Mouse (Mus musculus): ENCODE measurements at regions not wholly inside any gene's neighbourhood (a gene's known extent, or its start where the extent isn't known, plus 50 kb on each side); places are given as distances from the start of the nearest gene placed in this dataset.
"Not testable (repeated sequence)": the region's sequence is repeated elsewhere in the genome, so short reads cannot be mapped to it uniquely, and the experiment has no call there.

DNA sequence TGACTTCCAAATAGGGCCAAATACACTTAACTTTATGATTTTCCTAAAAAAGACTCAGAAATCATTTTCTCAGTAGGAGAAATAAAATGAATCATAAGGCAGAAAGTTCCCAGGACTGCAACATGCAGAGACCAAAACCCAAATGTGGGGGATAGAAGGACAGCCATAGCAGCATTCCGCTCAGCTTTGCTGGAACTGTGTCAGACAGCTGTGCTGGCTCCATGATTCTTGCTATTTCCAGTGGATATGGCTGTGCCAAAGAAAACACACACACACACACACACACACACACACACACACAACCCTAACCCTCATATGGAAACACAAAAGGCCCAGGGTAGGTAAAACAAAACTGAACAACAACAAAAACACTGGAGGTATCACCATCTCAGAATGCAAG lies 78.6 kb upstream of the Tgm3 start:
- 81% methylated on average over 1 of the region's 1 CpGs for WGBS
- Histone ChIP-seq H3K9me3 (ENCODE audit: control insufficient read depth, low read length) (no peaks in the 10 kb centered on the region), H3K27me3 (ENCODE audit: control insufficient read depth, insufficient read depth, low read depth, low read length) (no peaks in the 10 kb centered on the region), H3K9ac (ENCODE audit: low read length) (no peak overlapping the region), H3K4me3 (ENCODE audit: low read length) (no peak overlapping the region), H3K27ac (ENCODE audit: low read length) (no peak overlapping the region), H3K4me2 (ENCODE audit: low read depth, low read length) (no peak overlapping the region), H3K4me1 (replicated peaks; ENCODE audit: control insufficient read depth, insufficient read depth, low read length) (no peaks in the 10 kb centered on the region), H3K36me3 (ENCODE audit: control insufficient read depth, insufficient read depth, low read length) (no peaks in the 10 kb centered on the region)
- ATAC-seq (ENCODE audit: low read depth) = no peak

DNA sequence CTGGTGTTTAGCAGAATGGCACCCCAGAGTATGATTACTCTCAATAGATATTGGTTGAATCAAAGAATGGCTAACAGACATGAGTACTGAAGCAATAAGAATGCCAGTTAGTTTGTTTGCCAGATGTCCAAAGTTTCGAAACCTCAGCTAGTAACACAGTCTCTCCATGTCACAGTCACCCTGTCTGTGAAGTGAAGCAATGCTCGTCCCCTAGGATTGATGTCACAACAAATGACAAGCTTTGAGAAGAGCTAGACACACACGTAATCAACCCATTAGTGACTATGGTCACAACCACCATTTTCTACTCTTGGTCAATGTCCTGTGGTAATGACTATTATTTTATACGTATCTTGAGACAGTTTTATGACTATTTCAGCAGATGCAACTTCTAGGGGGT lies 69.3 kb upstream of the Tgm3 start:
- no peaks in the 10 kb centered on the region for H3K9me3 ChIP-seq (ENCODE audit: control insufficient read depth, low read length)
- peak; percentile 78 for ATAC-seq (ENCODE audit: low read depth)
- H3K27ac ChIP-seq (ENCODE audit: low read length) = no peak overlapping the region
- H3K27me3 ChIP-seq (ENCODE audit: control insufficient read depth, insufficient read depth, low read depth, low read length) = no peaks in the 10 kb centered on the region
- no peak overlapping the region for H3K9ac ChIP-seq (ENCODE audit: low read length)
- H3K4me3 ChIP-seq (ENCODE audit: low read length) = no peak overlapping the region
- no peaks in the 10 kb centered on the region for H3K36me3 ChIP-seq (ENCODE audit: control insufficient read depth, insufficient read depth, low read length)
- no peak overlapping the region for H3K4me2 ChIP-seq (ENCODE audit: low read depth, low read length)
- WGBS = 62% methylated on average over 4 of the region's 4 CpGs
- no peaks in the 10 kb centered on the region for H3K4me1 ChIP-seq (replicated peaks; ENCODE audit: control insufficient read depth, insufficient read depth, low read length)

DNA sequence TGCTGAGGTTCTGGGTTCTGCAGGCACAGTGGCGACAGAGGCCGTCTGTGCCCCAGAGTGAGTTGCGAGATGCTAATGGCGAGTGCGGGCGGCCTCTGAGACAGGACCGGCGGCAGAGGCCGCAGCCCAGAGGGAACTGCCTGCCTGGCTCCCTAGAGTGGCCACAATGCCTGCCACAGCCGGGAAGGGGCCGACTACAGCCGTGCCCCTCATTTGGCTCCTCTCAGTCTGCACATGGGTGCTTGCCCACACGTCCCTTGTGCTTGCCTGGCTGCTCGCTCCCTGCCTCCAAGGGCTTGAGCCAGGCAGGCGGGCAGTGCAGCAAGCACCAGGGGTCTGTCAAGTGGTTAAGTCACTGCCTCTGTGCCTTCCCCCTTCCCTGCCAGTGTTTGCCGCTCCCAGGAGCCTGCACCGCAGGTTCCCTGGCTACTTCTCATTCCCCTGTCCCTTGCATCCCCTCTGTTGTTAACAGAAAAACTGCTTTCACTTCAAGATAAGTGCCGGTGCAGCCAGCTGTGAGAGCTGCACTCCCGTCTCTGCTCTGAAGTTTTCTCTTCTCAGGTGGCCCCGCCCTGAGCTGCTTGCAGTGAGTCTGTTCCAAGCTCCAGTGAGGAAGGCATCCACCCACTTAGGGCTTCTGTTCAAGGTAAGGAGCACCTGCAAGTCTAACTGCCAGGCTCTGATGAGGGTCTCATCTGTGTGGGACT lies 64.1 kb upstream of the Tgm3 start:
- peak overlapping the region; percentile 53 for H3K4me2 ChIP-seq (ENCODE audit: low read depth, low read length)
- H3K9me3 ChIP-seq (ENCODE audit: control insufficient read depth, low read length) = no peaks in the 10 kb centered on the region
- no peaks in the 10 kb centered on the region for H3K36me3 ChIP-seq (ENCODE audit: control insufficient read depth, insufficient read depth, low read length)
- peak overlapping the region; percentile 52 for H3K9ac ChIP-seq (ENCODE audit: low read length)
- ATAC-seq (ENCODE audit: low read depth) = peak; percentile 78
- H3K4me3 ChIP-seq (ENCODE audit: low read length) = peak overlapping the region; percentile 32
- peak overlapping the region; percentile 25; the same call in 1 of the 2 replicates for H3K27ac ChIP-seq (ENCODE audit: low read length)
- H3K27me3 ChIP-seq (ENCODE audit: control insufficient read depth, insufficient read depth, low read depth, low read length) = no peaks in the 10 kb centered on the region
- 40% methylated on average over 20 of the region's 20 CpGs for WGBS
- H3K4me1 ChIP-seq (replicated peaks; ENCODE audit: control insufficient read depth, insufficient read depth, low read length) = no peaks in the 10 kb centered on the region

DNA sequence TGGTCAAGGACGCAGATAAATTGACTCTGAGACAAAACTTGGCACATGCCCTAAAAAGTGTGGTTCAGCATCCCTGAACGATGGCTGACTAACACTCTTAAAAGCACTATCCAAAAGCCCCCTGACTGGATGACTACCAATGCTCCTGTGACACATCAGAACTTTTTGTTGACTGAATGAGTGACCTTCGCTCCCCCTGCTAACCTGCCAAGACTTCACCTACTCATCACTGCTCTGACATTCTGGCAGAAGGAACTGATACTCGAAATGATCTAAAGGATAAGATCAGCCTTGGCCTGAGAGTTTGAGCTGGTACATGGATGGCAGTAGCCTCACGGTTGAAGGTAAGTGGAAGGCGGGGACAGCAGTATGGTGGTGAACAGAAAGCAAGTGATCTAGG lies 62.4 kb upstream of the Tgm3 start:
- not testable (repeated sequence) for H3K4me2 ChIP-seq (ENCODE audit: low read depth, low read length); ATAC-seq (ENCODE audit: low read depth); H3K27ac ChIP-seq (ENCODE audit: low read length); H3K4me1 ChIP-seq (replicated peaks; ENCODE audit: control insufficient read depth, insufficient read depth, low read length); H3K36me3 ChIP-seq (ENCODE audit: control insufficient read depth, insufficient read depth, low read length); H3K27me3 ChIP-seq (ENCODE audit: control insufficient read depth, insufficient read depth, low read depth, low read length); H3K4me3 ChIP-seq (ENCODE audit: low read length); H3K9me3 ChIP-seq (ENCODE audit: control insufficient read depth, low read length); H3K9ac ChIP-seq (ENCODE audit: low read length)
- WGBS = 69% methylated on average over 6 of the region's 6 CpGs

DNA sequence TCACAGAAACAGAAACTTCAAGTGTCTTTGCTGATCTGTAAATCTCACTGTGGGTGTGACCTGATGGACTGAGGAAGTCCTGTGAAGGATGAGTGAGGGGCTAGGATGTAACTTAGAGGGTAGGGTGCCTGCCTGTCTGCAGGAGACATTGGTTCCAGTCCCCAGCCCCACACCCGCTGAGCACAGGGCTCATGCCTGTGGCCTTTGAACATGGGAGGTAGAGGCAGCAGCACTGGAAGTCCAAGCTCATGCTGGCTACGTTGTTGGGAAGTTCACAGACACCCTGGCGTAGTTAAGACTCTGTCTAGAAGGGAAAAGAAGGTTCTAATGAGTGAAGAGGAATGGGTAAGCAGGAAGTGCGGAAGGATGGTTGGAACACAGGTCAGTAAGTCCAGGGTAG lies 59.7 kb upstream of the Tgm3 start:
- H3K27me3 ChIP-seq (ENCODE audit: control insufficient read depth, insufficient read depth, low read depth, low read length) = no peaks in the 10 kb centered on the region
- H3K4me2 ChIP-seq (ENCODE audit: low read depth, low read length) = no peak overlapping the region
- ATAC-seq (ENCODE audit: low read depth) = no peak
- no peak overlapping the region for H3K27ac ChIP-seq (ENCODE audit: low read length)
- no peak overlapping the region for H3K4me3 ChIP-seq (ENCODE audit: low read length)
- no peaks in the 10 kb centered on the region for H3K9me3 ChIP-seq (ENCODE audit: control insufficient read depth, low read length)
- no peak overlapping the region for H3K9ac ChIP-seq (ENCODE audit: low read length)
- no peaks in the 10 kb centered on the region for H3K36me3 ChIP-seq (ENCODE audit: control insufficient read depth, insufficient read depth, low read length)
- 83% methylated on average over 4 of the region's 4 CpGs for WGBS
- no peaks in the 10 kb centered on the region for H3K4me1 ChIP-seq (replicated peaks; ENCODE audit: control insufficient read depth, insufficient read depth, low read length)

DNA sequence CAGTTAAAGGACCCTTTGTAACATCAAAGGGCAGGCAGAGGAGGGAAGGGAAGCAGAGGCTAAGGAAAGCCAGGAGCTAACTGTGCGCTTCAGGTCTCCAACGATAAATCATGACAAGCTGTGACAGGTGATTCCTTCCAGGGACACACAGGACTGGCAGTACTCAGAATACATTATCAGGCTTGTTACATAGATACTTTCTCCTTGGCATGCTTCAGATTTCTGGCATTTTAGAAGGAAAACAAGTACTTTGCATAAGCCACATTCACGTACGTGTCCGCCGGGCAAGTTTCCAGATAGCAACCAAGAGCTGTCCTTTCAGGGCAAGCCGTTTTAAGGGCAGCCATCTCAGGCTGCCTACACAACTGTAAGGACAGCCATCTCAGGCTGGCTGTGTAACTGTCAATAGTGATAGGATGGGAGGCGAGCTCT lies 56.9 kb upstream of the Tgm3 start:
- Histone ChIP-seq H3K27me3 (ENCODE audit: control insufficient read depth, insufficient read depth, low read depth, low read length) (no peaks in the 10 kb centered on the region), H3K4me2 (ENCODE audit: low read depth, low read length) (no peak overlapping the region), H3K9ac (ENCODE audit: low read length) (no peak overlapping the region), H3K4me1 (replicated peaks; ENCODE audit: control insufficient read depth, insufficient read depth, low read length) (no peaks in the 10 kb centered on the region), H3K36me3 (ENCODE audit: control insufficient read depth, insufficient read depth, low read length) (no peaks in the 10 kb centered on the region), H3K9me3 (ENCODE audit: control insufficient read depth, low read length) (no peaks in the 10 kb centered on the region), H3K4me3 (ENCODE audit: low read length) (no peak overlapping the region), H3K27ac (ENCODE audit: low read length) (no peak overlapping the region)
- 42% methylated on average over 8 of the region's 8 CpGs for WGBS
- no peak for ATAC-seq (ENCODE audit: low read depth)

DNA sequence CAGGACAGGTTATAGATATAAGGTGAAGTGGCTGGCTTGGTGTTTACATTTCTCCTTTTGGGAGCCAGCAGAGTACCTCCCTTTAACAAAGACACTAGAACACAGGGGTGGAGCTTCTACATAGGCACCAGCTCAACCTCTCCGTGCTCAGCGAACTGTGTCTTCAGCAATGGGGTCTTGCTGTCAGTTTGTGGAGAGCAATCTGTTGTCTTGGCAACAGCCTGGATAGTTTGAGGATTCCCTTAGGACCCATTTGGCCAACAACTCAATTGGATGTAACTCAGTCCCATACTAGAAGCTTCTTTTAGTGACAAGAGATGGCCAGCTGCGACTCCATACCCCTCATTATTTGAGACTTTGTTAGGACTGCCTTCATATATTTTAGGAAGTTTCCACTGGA lies 54.0 kb upstream of the Tgm3 start:
- no peak overlapping the region for H3K9ac ChIP-seq (ENCODE audit: low read length)
- H3K4me3 ChIP-seq (ENCODE audit: low read length) = no peak overlapping the region
- no peaks in the 10 kb centered on the region for H3K36me3 ChIP-seq (ENCODE audit: control insufficient read depth, insufficient read depth, low read length)
- H3K4me1 ChIP-seq (replicated peaks; ENCODE audit: control insufficient read depth, insufficient read depth, low read length) = no peaks in the 10 kb centered on the region
- WGBS = 71% methylated on average over 3 of the region's 3 CpGs
- H3K27ac ChIP-seq (ENCODE audit: low read length) = no peak overlapping the region
- no peaks in the 10 kb centered on the region for H3K27me3 ChIP-seq (ENCODE audit: control insufficient read depth, insufficient read depth, low read depth, low read length)
- no peak for ATAC-seq (ENCODE audit: low read depth)
- H3K9me3 ChIP-seq (ENCODE audit: control insufficient read depth, low read length) = no peaks in the 10 kb centered on the region
- H3K4me2 ChIP-seq (ENCODE audit: low read depth, low read length) = no peak overlapping the region

DNA sequence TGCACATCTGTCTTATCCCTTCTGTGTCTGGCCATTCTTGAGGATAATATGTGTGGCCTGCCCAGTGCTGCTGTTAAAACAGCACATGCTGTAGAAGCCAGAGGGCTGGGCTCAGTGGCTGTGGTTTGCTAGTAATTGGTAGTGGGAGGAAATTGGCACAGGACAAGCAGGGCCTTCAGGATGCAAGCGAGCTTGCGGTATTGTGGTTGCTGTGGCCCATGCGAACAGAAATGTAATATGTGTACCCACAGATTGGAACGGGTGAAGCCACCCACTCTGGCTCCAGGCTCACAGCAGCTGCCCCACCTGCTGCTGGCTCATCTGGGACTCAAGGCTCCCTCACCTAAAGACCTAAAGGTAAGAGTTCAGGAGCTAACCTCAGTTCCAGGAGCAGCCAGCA lies 51.8 kb upstream of the Tgm3 start:
- H3K36me3 ChIP-seq (ENCODE audit: control insufficient read depth, insufficient read depth, low read length) = no peaks in the 10 kb centered on the region
- H3K27ac ChIP-seq (ENCODE audit: low read length) = no peak overlapping the region
- no peaks in the 10 kb centered on the region for H3K9me3 ChIP-seq (ENCODE audit: control insufficient read depth, low read length)
- ATAC-seq (ENCODE audit: low read depth) = no peak
- WGBS = 80% methylated on average over 4 of the region's 4 CpGs
- H3K27me3 ChIP-seq (ENCODE audit: control insufficient read depth, insufficient read depth, low read depth, low read length) = no peaks in the 10 kb centered on the region
- H3K4me3 ChIP-seq (ENCODE audit: low read length) = no peak overlapping the region
- no peak overlapping the region for H3K9ac ChIP-seq (ENCODE audit: low read length)
- H3K4me1 ChIP-seq (replicated peaks; ENCODE audit: control insufficient read depth, insufficient read depth, low read length) = no peaks in the 10 kb centered on the region
- H3K4me2 ChIP-seq (ENCODE audit: low read depth, low read length) = no peak overlapping the region

DNA sequence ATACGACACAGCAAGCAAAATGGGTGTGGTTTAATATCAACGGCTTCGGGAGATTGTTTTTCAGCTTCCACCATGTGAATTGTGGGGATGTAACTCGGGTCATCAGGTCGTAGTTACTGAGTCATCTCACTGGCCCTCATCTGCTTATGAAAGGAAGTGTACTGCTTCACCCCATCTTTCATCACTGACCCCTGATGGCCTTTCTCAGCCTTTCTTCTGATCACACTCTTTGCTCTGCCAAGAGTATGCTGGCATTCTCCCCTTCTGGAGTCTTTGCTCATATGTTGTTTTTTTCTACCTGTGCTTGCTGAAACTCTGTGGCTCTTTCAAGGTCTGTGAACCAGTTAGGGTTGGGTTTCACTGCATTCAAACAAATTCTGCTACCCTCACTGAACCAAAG lies 50.6 kb upstream of the Tgm3 start:
- H3K9me3 ChIP-seq (ENCODE audit: control insufficient read depth, low read length) = no peaks in the 10 kb centered on the region
- no peak for ATAC-seq (ENCODE audit: low read depth)
- H3K27me3 ChIP-seq (ENCODE audit: control insufficient read depth, insufficient read depth, low read depth, low read length) = no peaks in the 10 kb centered on the region
- H3K27ac ChIP-seq (ENCODE audit: low read length) = no peak overlapping the region
- no peak overlapping the region for H3K4me3 ChIP-seq (ENCODE audit: low read length)
- no peak overlapping the region for H3K4me2 ChIP-seq (ENCODE audit: low read depth, low read length)
- no peaks in the 10 kb centered on the region for H3K36me3 ChIP-seq (ENCODE audit: control insufficient read depth, insufficient read depth, low read length)
- 54% methylated on average over 5 of the region's 5 CpGs for WGBS
- H3K9ac ChIP-seq (ENCODE audit: low read length) = no peak overlapping the region
- no peaks in the 10 kb centered on the region for H3K4me1 ChIP-seq (replicated peaks; ENCODE audit: control insufficient read depth, insufficient read depth, low read length)
